Mouse (Mus musculus) megakaryocyte, embryonic 14.5 days (primary cell): ENCODE data around the gene Phf11a.

Source experiments
- FLI1 ChIP-seq: IDR thresholded peaks from 2 replicates; pipeline ENCODE4 v1.6.1; 2012; ENCODE audit warnings: low read length, inconsistent platforms, mixed read lengths
- GATA1 ChIP-seq: IDR thresholded peaks from 3 replicates; pipeline ENCODE4 v1.6.1; 2012; ENCODE audit warnings: mixed read lengths, low read length, inconsistent platforms, borderline replicate concordance

- TF ChIP-seq GATA1 = no peak
- no peak for TF ChIP-seq FLI1
Observed at GRCm38 (mm10) chr14:59229822-59230221, 67.5 kb downstream of the Phf11a start.
